Mouse (Mus musculus) heart, postnatal 4 days (tissue): Measurements from ENCODE around the gene Stat5a. TPM values are rescaled to one million over a fixed set of nuclear protein-coding genes. Genes with fewer than 3 reads are reported as not detected.
A peak's percentile ranks its signal among the peaks of the same experiment; 100 is the strongest.

Source experiments
- DNase-seq: peaks from one replicate; pipeline ENCODE4 v3.0.0; 2021
- total RNA-seq, 2 experiments: library from RNA; stranded (reverse); gene quantifications; 2 replicates each; pipeline ENCODE4 v1.2.3; 2021

Gene Stat5a
- total RNA-seq, result 10 to 100 TPM; 15.7 to 17.4 TPM

GRCm38 (mm10) chr11:100858935-100859578 is at the start of gene Stat5a:
TSS of gene Stat5a (plus strand) at chr11:100859351.
- peak; percentile 90 for DNase-seq

- DNase-seq, result no peak
Measured at GRCm38 (mm10) chr11:100810516-100810915, 48.6 kb upstream of the Stat5a start.

- no peak for DNase-seq
Measured at GRCm38 (mm10) chr11:100811132-100811531, 48.0 kb upstream of the Stat5a start.

- DNase-seq, result peak; percentile 83
Measured at GRCm38 (mm10) chr11:100814498-100814897, 44.7 kb upstream of the Stat5a start.

- no peak for DNase-seq
Measured at GRCm38 (mm10) chr11:100816342-100816741, 42.8 kb upstream of the Stat5a start.

GRCm38 (mm10) chr11:100816801-100817200 is 42.4 kb upstream of the Stat5a start:
- DNase-seq, result no peak

GRCm38 (mm10) chr11:100817311-100817710 is 41.8 kb upstream of the Stat5a start:
- DNase-seq, result no peak

- no peak for DNase-seq
Measured at GRCm38 (mm10) chr11:100818359-100819012, 40.7 kb upstream of the Stat5a start.

- no peak for DNase-seq
Measured at GRCm38 (mm10) chr11:100819048-100819447, 40.1 kb upstream of the Stat5a start.

GRCm38 (mm10) chr11:100819626-100820025 is 39.5 kb upstream of the Stat5a start:
- no peak for DNase-seq

- no peak for DNase-seq
Measured at GRCm38 (mm10) chr11:100820047-100820446, 39.1 kb upstream of the Stat5a start.

GRCm38 (mm10) chr11:100821605-100822220 is 37.4 kb upstream of the Stat5a start:
- no peak for DNase-seq

- DNase-seq, result peak; percentile 58
Measured at GRCm38 (mm10) chr11:100822365-100822764, 36.8 kb upstream of the Stat5a start.

GRCm38 (mm10) chr11:100823543-100824313 is 35.4 kb upstream of the Stat5a start:
- no peak for DNase-seq

- DNase-seq, result no peak
Measured at GRCm38 (mm10) chr11:100824496-100824895, 34.7 kb upstream of the Stat5a start.

GRCm38 (mm10) chr11:100825451-100825850 is 33.7 kb upstream of the Stat5a start:
- DNase-seq, result no peak

GRCm38 (mm10) chr11:100826161-100826866 is 32.8 kb upstream of the Stat5a start:
- DNase-seq, result no peak

GRCm38 (mm10) chr11:100828676-100829151 is 30.4 kb upstream of the Stat5a start:
- no peak for DNase-seq

GRCm38 (mm10) chr11:100829691-100830090 is 29.5 kb upstream of the Stat5a start:
- no peak for DNase-seq

- no peak for DNase-seq
Measured at GRCm38 (mm10) chr11:100831396-100831795, 27.8 kb upstream of the Stat5a start.

GRCm38 (mm10) chr11:100833466-100833865 is 25.7 kb upstream of the Stat5a start:
- DNase-seq, result no peak
